Comparison of ENCODE assay signal across 10 mouse cellular contexts in the genomic region with DNA sequence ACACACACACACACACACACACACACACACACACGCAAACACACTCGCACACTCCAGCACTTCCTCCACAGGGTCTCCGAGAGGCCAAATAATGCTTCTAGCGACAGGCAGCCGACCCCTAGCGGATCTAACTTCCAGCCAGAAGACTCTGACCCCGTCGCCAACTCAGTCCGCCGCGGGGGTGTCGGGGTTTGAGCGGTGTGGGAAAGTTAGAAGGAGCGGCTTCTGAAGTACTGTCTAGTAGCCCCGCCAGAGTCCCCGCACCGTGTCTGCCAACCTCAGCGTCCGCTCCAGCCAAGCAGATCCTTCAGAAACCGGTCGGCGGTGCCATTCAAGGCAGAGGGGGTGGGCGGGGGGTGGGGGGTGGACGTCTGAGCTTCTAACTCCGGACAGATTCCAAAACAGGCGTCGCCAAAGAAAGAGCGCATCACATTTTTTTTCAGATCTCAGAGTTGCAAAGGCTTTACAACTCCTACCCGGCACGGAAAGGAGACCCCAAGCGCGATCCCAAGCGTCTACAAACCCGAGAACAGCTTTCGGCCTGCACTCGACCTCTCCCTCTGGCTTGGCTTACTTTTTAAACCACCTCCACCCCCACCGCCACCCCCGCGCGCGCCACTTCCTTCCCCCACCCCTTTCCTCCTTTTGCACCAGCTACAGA. TPM values are rescaled to one million over a fixed set of nuclear protein-coding genes. Genes with fewer than 3 reads are reported as not detected.
DNase-seq lines count a peak whose midpoint lies in the region; ATAC-seq lines count a peak whose summit lies in the region.
"Had no signal": no experiment of that assay in that cellular context is flagged by ENCODE, and none has a peak within 500 bp of the region (broad histone marks: within the 10 kb centered on the region; RNA-seq: fewer than 3 reads in every experiment).

No protein-coding gene starts in this region.

- H3K4me3 ChIP-seq in megakaryocyte, embryonic 14.5 days (replicated peaks): peak overlapping the region; percentile 87
- peak overlapping the region; percentile 46 for H3K4me3 ChIP-seq in forebrain, embryonic 11.5 days (ENCODE audit: low read depth, low read length)
- H3K4me3 ChIP-seq in hindbrain, embryonic 10.5 days: peak overlapping the region; percentile 63
- H3K4me3 ChIP-seq in limb, embryonic 13.5 days: peak overlapping the region; percentile 61
- H3K4me3 ChIP-seq in midbrain, embryonic 14.5 days (replicated peaks; ENCODE audit: low read depth, low read length): peak overlapping the region; percentile 47

- peaks cover 18% of the 10 kb centered on the region; the same call in 1 of the 2 replicates for H3K4me1 ChIP-seq in megakaryocyte, embryonic 14.5 days
- H3K4me1 ChIP-seq in forebrain, embryonic 11.5 days (replicated peaks; ENCODE audit: control insufficient read depth, insufficient read depth, low read length): peaks cover 9% of the 10 kb centered on the region; the same call in 1 of the 2 replicates
- H3K4me1 ChIP-seq in hindbrain, embryonic 10.5 days (replicated peaks): peaks cover 52% of the 10 kb centered on the region
- H3K4me1 ChIP-seq in limb, embryonic 13.5 days: peaks cover 56% of the 10 kb centered on the region
- peaks cover 29% of the 10 kb centered on the region for H3K4me1 ChIP-seq in midbrain, embryonic 14.5 days (ENCODE audit: control insufficient read depth, insufficient read depth, low read length)

- peak overlapping the region; percentile 53 for H3K4me2 ChIP-seq in forebrain, embryonic 11.5 days (ENCODE audit: low read depth, low read length, severe bottlenecking)
- peak overlapping the region; percentile 87 for H3K4me2 ChIP-seq in limb, embryonic 13.5 days (replicated peaks)
- peak overlapping the region; percentile 89 for H3K4me2 ChIP-seq in midbrain, embryonic 14.5 days (ENCODE audit: low read length)

- peak; percentile 76 for DNase-seq in forebrain, embryonic 11.5 days (ENCODE audit: low spot score)
- peak; percentile 72 for DNase-seq in hindbrain, embryonic 10.5 days (ENCODE audit: low spot score)
- no peak for DNase-seq in midbrain, embryonic 14.5 days

- H3K27ac ChIP-seq in forebrain, embryonic 11.5 days (ENCODE audit: low read depth, low read length): no peak overlapping the region
- H3K27ac ChIP-seq in hindbrain, embryonic 10.5 days: peak overlapping the region; percentile 80
- H3K27ac ChIP-seq in limb, embryonic 13.5 days: peak overlapping the region; percentile 85
- H3K27ac ChIP-seq in midbrain, embryonic 14.5 days (replicated peaks; ENCODE audit: low read depth, low read length): no peak overlapping the region
- H3K27ac ChIP-seq: macrophage had no signal

- ATAC-seq in megakaryocyte, adult 5-6 weeks (ENCODE audit: poor library complexity, severe bottlenecking): no peak
- ATAC-seq in forebrain, embryonic 11.5 days (replicated peaks; ENCODE audit: low FRiP score): peak; percentile 28
- peak; percentile 24 for ATAC-seq in limb, embryonic 13.5 days (ENCODE audit: low FRiP score, low read depth)
- ATAC-seq in midbrain, embryonic 14.5 days (ENCODE audit: low FRiP score, low TSS enrichment): 0 out of 2 replicates have a peak, but pooled peaks have one; percentile 7
- ATAC-seq in CD4-positive, CD25-positive, alpha-beta regulatory T cell, adult 4 months: no peak
- ATAC-seq in monocyte, adult 5-6 weeks (replicated peaks; ENCODE audit: insufficient number of reproducible peaks, low FRiP score, low TSS enrichment, poor library complexity, severe bottlenecking): no peak

- peaks cover 80% of the 10 kb centered on the region for H3K27me3 ChIP-seq in megakaryocyte, embryonic 14.5 days (replicated peaks)
- peaks cover 67% of the 10 kb centered on the region for H3K27me3 ChIP-seq in forebrain, embryonic 11.5 days (ENCODE audit: control insufficient read depth, insufficient read depth, low read length)
- H3K27me3 ChIP-seq in hindbrain, embryonic 10.5 days (ENCODE audit: insufficient read depth, poor library complexity, severe bottlenecking): peaks cover 100% of the 10 kb centered on the region
- peaks cover 38% of the 10 kb centered on the region for H3K27me3 ChIP-seq in limb, embryonic 13.5 days
- peaks cover 81% of the 10 kb centered on the region for H3K27me3 ChIP-seq in midbrain, embryonic 14.5 days (ENCODE audit: control insufficient read depth, insufficient read depth, low read length)

- under 1% methylated on average over 41 of the region's 41 CpGs for WGBS in forebrain, embryonic 11.5 days
- 1% methylated on average over 41 of the region's 41 CpGs for WGBS in hindbrain, embryonic 10.5 days
- WGBS in limb, embryonic 13.5 days: under 1% methylated on average over 41 of the region's 41 CpGs
- WGBS in midbrain, embryonic 14.5 days: under 1% methylated on average over 41 of the region's 41 CpGs

- H3K36me3 ChIP-seq in megakaryocyte, embryonic 14.5 days (replicated peaks; ENCODE audit: low read length): no peaks in the 10 kb centered on the region
- no peaks in the 10 kb centered on the region for H3K36me3 ChIP-seq in forebrain, embryonic 11.5 days (ENCODE audit: control insufficient read depth, insufficient read depth, low read length)
- H3K36me3 ChIP-seq in hindbrain, embryonic 10.5 days: peaks cover 5% of the 10 kb centered on the region; the same call in 1 of the 2 replicates
- peaks cover 11% of the 10 kb centered on the region for H3K36me3 ChIP-seq in limb, embryonic 13.5 days
- no peaks in the 10 kb centered on the region for H3K36me3 ChIP-seq in midbrain, embryonic 14.5 days (ENCODE audit: control insufficient read depth, insufficient read depth, low read length)

- peaks cover 15% of the 10 kb centered on the region; the same call in 1 of the 2 replicates for H3K9me3 ChIP-seq in megakaryocyte, embryonic 14.5 days
- no peaks in the 10 kb centered on the region for H3K9me3 ChIP-seq in forebrain, embryonic 11.5 days (ENCODE audit: control insufficient read depth, low read length)
- no peaks in the 10 kb centered on the region for H3K9me3 ChIP-seq in hindbrain, embryonic 10.5 days
- no peaks in the 10 kb centered on the region for H3K9me3 ChIP-seq in limb, embryonic 13.5 days
- no peaks in the 10 kb centered on the region for H3K9me3 ChIP-seq in midbrain, embryonic 14.5 days (ENCODE audit: control insufficient read depth, low read length)

- peak overlapping the region; percentile 41; the same call in 1 of the 2 replicates for H3K9ac ChIP-seq in forebrain, embryonic 11.5 days (ENCODE audit: low read length)
- peak overlapping the region; percentile 73 for H3K9ac ChIP-seq in limb, embryonic 13.5 days
- 0 out of 2 replicates have a peak overlapping the region, but pooled peaks have one; percentile 48 for H3K9ac ChIP-seq in midbrain, embryonic 14.5 days (replicated peaks; ENCODE audit: low read length)

RNA-seq across cellular contexts. Expression of a gene that starts 2.5 kb away (rescaled TPM):
- polyA plus RNA-seq in megakaryocyte, embryonic 14.5 days (2012; ENCODE audit: insufficient read depth, low replicate concordance): not detected in 2 replicates
- 0.74 TPM in 1 of 2 replicates, not detected in the other for total RNA-seq in megakaryocyte, adult 5-6 weeks (2015)
- total RNA-seq in megakaryocyte, adult 5-6 weeks (2017): not detected in 2 replicates
- 15.1 and 19.4 TPM in 2 replicates for polyA plus RNA-seq in forebrain, embryonic 11.5 days (2014; fragmentation: Nextera tagmentation; extraction: Ambion mirVana)
- polyA plus RNA-seq in hindbrain, embryonic 10.5 days (2016; fragmentation: Nextera tagmentation; extraction: Ambion mirVana): 15.4 and 20.9 TPM in 2 replicates
- polyA plus RNA-seq in limb, embryonic 13.5 days (2015; fragmentation: Nextera tagmentation; extraction: Ambion mirVana): 34.2 and 40.3 TPM in 2 replicates
- polyA plus RNA-seq in midbrain, embryonic 14.5 days (2014; fragmentation: Nextera tagmentation; extraction: Ambion mirVana): 1.2 and 1.7 TPM in 2 replicates
- polyA plus RNA-seq in CD4-positive, CD25-positive, alpha-beta regulatory T cell, adult 4 months (2017; shearing (Covaris generic)): not detected
- total RNA-seq in monocyte, adult 5-6 weeks (2017): not detected in 3 replicates
- total RNA-seq: MEL had no signal
- polyA plus RNA-seq: macrophage had no signal

RNA-seq across cellular contexts. Expression of a gene that starts 8.7 kb away (rescaled TPM):
- polyA plus RNA-seq in megakaryocyte, embryonic 14.5 days (2012; ENCODE audit: insufficient read depth, low replicate concordance): not detected in 2 replicates
- total RNA-seq in megakaryocyte, adult 5-6 weeks (2015): not detected in 2 replicates
- not detected in 2 replicates for total RNA-seq in megakaryocyte, adult 5-6 weeks (2017)
- not detected in 2 replicates for polyA plus RNA-seq in forebrain, embryonic 11.5 days (2014; fragmentation: Nextera tagmentation; extraction: Ambion mirVana)
- not detected in 2 replicates for polyA plus RNA-seq in hindbrain, embryonic 10.5 days (2016; fragmentation: Nextera tagmentation; extraction: Ambion mirVana)
- polyA plus RNA-seq in limb, embryonic 13.5 days (2015; fragmentation: Nextera tagmentation; extraction: Ambion mirVana): 0.34 TPM in 1 of 2 replicates, not detected in the other
- polyA plus RNA-seq in midbrain, embryonic 14.5 days (2014; fragmentation: Nextera tagmentation; extraction: Ambion mirVana): not detected in 2 replicates
- polyA plus RNA-seq in CD4-positive, CD25-positive, alpha-beta regulatory T cell, adult 4 months (2017; shearing (Covaris generic)): not detected
- not detected in 3 replicates for total RNA-seq in monocyte, adult 5-6 weeks (2017)
- total RNA-seq: MEL had no signal
- polyA plus RNA-seq: macrophage had no signal

Comparison
In these comparisons a context has a peak if more than half of its experiments do, and no peak if none do; other contexts are left out.
1. ATAC-seq: peak in forebrain, embryonic 11.5 days (single experiment), limb, embryonic 13.5 days (single experiment) and midbrain, embryonic 14.5 days (single experiment); none in megakaryocyte, adult 5-6 weeks (single experiment), CD4-positive, CD25-positive, alpha-beta regulatory T cell, adult 4 months (single experiment) and monocyte, adult 5-6 weeks (single experiment).
2. H3K27ac ChIP-seq: peak in hindbrain, embryonic 10.5 days (single experiment) and limb, embryonic 13.5 days (single experiment); none in forebrain, embryonic 11.5 days (single experiment) and midbrain, embryonic 14.5 days (single experiment).
3. Peak in every context shown above with its lines, with median percentiles within 50 percentile points of each other: H3K4me3 ChIP-seq, H3K4me2 ChIP-seq and H3K9ac ChIP-seq.